Mouse (Mus musculus): Measurements from ENCODE around the gene Iqsec1.

- TF ChIP-seq CTCF (IDR thresholded peaks at IDR 0.05; ENCODE audit: extremely low read depth, insufficient read depth, insufficient read length, insufficient replicate concordance), result no peak
- no peak for TF ChIP-seq POLR2A (IDR thresholded peaks at IDR 0.05; ENCODE audit: low read depth, low read length)
These were observed 89.2 kb downstream of the Iqsec1 start for GRCm38 (mm10) chr6:90899266-90899665.

Data from spleen, adult 2 months (tissue).